Mouse (Mus musculus): ENCODE results near the gene Oser1.

DNA sequence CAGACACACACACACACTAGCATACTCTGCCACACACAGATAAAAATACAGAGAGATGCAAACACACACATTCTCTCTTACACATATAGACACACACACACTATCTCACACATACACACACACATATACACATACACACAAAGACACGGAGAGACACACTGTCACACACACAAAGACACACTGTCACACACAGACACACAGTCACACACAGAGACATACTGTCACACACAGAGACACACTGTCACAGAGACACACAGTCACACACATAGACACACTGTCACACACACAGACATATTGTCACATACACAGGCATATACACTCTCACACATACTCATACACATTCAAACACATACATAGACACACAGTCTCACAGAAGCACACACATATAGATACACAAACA is 51.9 kb downstream of the Oser1 start:
- TF ChIP-seq CTCF (IDR thresholded peaks at IDR 0.05 in 2 of 3, conservative IDR thresholded peaks at IDR 0.05 in 1 of 3; ENCODE audit: control insufficient read depth in 1 of 3, insufficient read depth in 1 of 3, low read depth in 2 of 3, low read length in 3 of 3, poor library complexity in 1 of 3, severe bottlenecking in 1 of 3): no peak
- no peak for TF ChIP-seq CHD2 (IDR thresholded peaks at IDR 0.05; ENCODE audit: low read length)
- no peak for TF ChIP-seq ZC3H11A (IDR thresholded peaks at IDR 0.05; ENCODE audit: low read depth, low read length)
- TF ChIP-seq HCFC1 (IDR thresholded peaks at IDR 0.05; ENCODE audit: low read depth, low read length): no peak
- no peak for TF ChIP-seq EP300 (IDR thresholded peaks at IDR 0.05; ENCODE audit: low read depth in 1 of 2, low read length in 2 of 2)
- TF ChIP-seq POLR2A (IDR thresholded peaks at IDR 0.05; ENCODE audit: control insufficient read depth in 1 of 2, insufficient read depth in 1 of 2, low read depth in 1 of 2, low read length in 2 of 2, poor library complexity in 1 of 2): no peak
- no peak for TF ChIP-seq SMC3 (IDR thresholded peaks at IDR 0.05; ENCODE audit: low read depth, low read length)

Data from MEL (cell line).